Mouse (Mus musculus): ENCODE data around the gene Gm3468. TPM values are rescaled to one million over a fixed set of nuclear protein-coding genes. Genes with fewer than 3 reads are reported as not detected.
"Not testable (repeated sequence)": the region's sequence is repeated elsewhere in the genome, so short reads cannot be mapped to it uniquely, and the experiment has no call there.

Gm3468 gene
- polyA plus RNA-seq (2012; rRNA removed): 0.08 TPM in 1 of 2 replicates, not detected in the other

GRCm38 (mm10) chr14:6108272-6108925 lies at the start of gene Gm3468:
Gm3468 (minus strand) TSS chr14:6108665.
- not testable (repeated sequence) for H3K27ac ChIP-seq (ENCODE audit: insufficient read depth, low read depth, low read length); H3K4me1 ChIP-seq (ENCODE audit: control insufficient read depth, insufficient read depth, insufficient read length, low read length); H3K36me3 ChIP-seq (ENCODE audit: control insufficient read depth, insufficient read depth, low read length); H3K27me3 ChIP-seq (ENCODE audit: control insufficient read depth, insufficient read depth, low read length)
- H3K4me3 ChIP-seq (ENCODE audit: low read depth, low read length): peak within 1 kb of the TSS; percentile 50
- WGBS: 1% methylated on average over 42 of the region's 51 CpGs

GRCm38 (mm10) chr14:6125707-6126106 lies 17.2 kb upstream of the Gm3468 start, which contains the start of gene Gm3476:
Gm3476 (minus strand) TSS chr14:6125807.
- not testable (repeated sequence) for H3K4me1 ChIP-seq (ENCODE audit: control insufficient read depth, insufficient read depth, insufficient read length, low read length); H3K36me3 ChIP-seq (ENCODE audit: control insufficient read depth, insufficient read depth, low read length); H3K27me3 ChIP-seq (ENCODE audit: control insufficient read depth, insufficient read depth, low read length); H3K27ac ChIP-seq (ENCODE audit: insufficient read depth, low read depth, low read length); H3K4me3 ChIP-seq (ENCODE audit: low read depth, low read length)
- WGBS: no CpG with 5 or more reads among the region's 1 CpGs

- H3K27me3 ChIP-seq (ENCODE audit: control insufficient read depth, insufficient read depth, low read length); H3K27ac ChIP-seq (ENCODE audit: insufficient read depth, low read depth, low read length); H3K4me1 ChIP-seq (ENCODE audit: control insufficient read depth, insufficient read depth, insufficient read length, low read length); H3K4me3 ChIP-seq (ENCODE audit: low read depth, low read length); H3K36me3 ChIP-seq (ENCODE audit: control insufficient read depth, insufficient read depth, low read length): not testable (repeated sequence)
- 4% methylated on average over 9 of the region's 9 CpGs for WGBS
Observed at GRCm38 (mm10) chr14:6107500-6107899, 965 bp downstream of the Gm3468 start.

GRCm38 (mm10) chr14:6093842-6094241 lies 14.6 kb downstream of the Gm3468 start, which contains the start of gene Gm8206:
Gm8206 (minus strand) TSS chr14:6093942.
- H3K27me3 ChIP-seq (ENCODE audit: control insufficient read depth, insufficient read depth, low read length); H3K27ac ChIP-seq (ENCODE audit: insufficient read depth, low read depth, low read length); H3K4me3 ChIP-seq (ENCODE audit: low read depth, low read length); H3K36me3 ChIP-seq (ENCODE audit: control insufficient read depth, insufficient read depth, low read length); H3K4me1 ChIP-seq (ENCODE audit: control insufficient read depth, insufficient read depth, insufficient read length, low read length): not testable (repeated sequence)
- 90% methylated on average over 2 of the region's 3 CpGs for WGBS

GRCm38 (mm10) chr14:6058167-6058566 lies 50.3 kb downstream of the Gm3468 start, which contains the start of gene Gm6337:
Gm6337 (minus strand) TSS chr14:6058267.
- not testable (repeated sequence) for H3K36me3 ChIP-seq (ENCODE audit: control insufficient read depth, insufficient read depth, low read length); H3K27ac ChIP-seq (ENCODE audit: insufficient read depth, low read depth, low read length); H3K27me3 ChIP-seq (ENCODE audit: control insufficient read depth, insufficient read depth, low read length); H3K4me1 ChIP-seq (ENCODE audit: control insufficient read depth, insufficient read depth, insufficient read length, low read length); H3K4me3 ChIP-seq (ENCODE audit: low read depth, low read length)
- 77% methylated on average over 4 of the region's 4 CpGs for WGBS

Other genes starting within 250 kb of the Gm3468 start
- not detected in 2 replicates for gene Gm8237, start 228.3 kb downstream of the Gm3468 start, polyA plus RNA-seq (2012; rRNA removed)
- gene Gm3248, start 146.9 kb downstream of the Gm3468 start, polyA plus RNA-seq (2012; rRNA removed): not detected in 2 replicates
- gene Gm3453, start 129.5 kb downstream of the Gm3468 start, polyA plus RNA-seq (2012; rRNA removed): not detected in 2 replicates
- not detected in 2 replicates for gene Gm6337, start 50.4 kb downstream of the Gm3468 start, polyA plus RNA-seq (2012; rRNA removed)
- not detected in 2 replicates for gene Gm8206, start 14.7 kb downstream of the Gm3468 start, polyA plus RNA-seq (2012; rRNA removed)
- not detected in 2 replicates for gene Gm3476, start 17.1 kb upstream of the Gm3468 start, polyA plus RNA-seq (2012; rRNA removed)
- gene Gm21560, start 110.6 kb upstream of the Gm3468 start, polyA plus RNA-seq (2012; rRNA removed): not detected in 2 replicates
- not detected in 2 replicates for gene Gm3411, start 178.6 kb upstream of the Gm3468 start, polyA plus RNA-seq (2012; rRNA removed)
- gene Gm21103, start 196.2 kb upstream of the Gm3468 start, polyA plus RNA-seq (2012; rRNA removed): not detected in 2 replicates
- gene Gm3618, start 235.0 kb upstream of the Gm3468 start, polyA plus RNA-seq (2012; rRNA removed): not detected in 2 replicates